Mouse (Mus musculus) intestine, postnatal 0 days (tissue): Measurements from ENCODE around the gene Sacs. TPM values are rescaled to one million over a fixed set of nuclear protein-coding genes. Genes with fewer than 3 reads are reported as not detected.

ENCODE experiments used
- ATAC-seq: fragments of 200-750 bp; cut with Nextera tagmentation; 2 replicates; pipeline ENCODE4 v1.8.0; 2017; ENCODE audit warnings: mild to moderate bottlenecking, moderate TSS enrichment, moderate library complexity
- H3K27ac ChIP-seq: fragments of 300-500 bp; sonication (generic); 2 replicates; pipeline ENCODE4 v1.5.1; 2014; ENCODE audit warnings: mild to moderate bottlenecking, low read depth, low read length, moderate library complexity
- H3K27me3 ChIP-seq: fragments of 300-500 bp; sonication (generic); replicated peaks from 2 replicates; pipeline ENCODE4 v1.6.1; 2014; ENCODE audit warnings: low read length, mixed read lengths; ENCODE audit not compliant: control insufficient read depth, insufficient read depth
- H3K36me3 ChIP-seq: fragments of 300-500 bp; sonication (generic); 2 replicates; pipeline ENCODE4 v1.6.1; 2014; ENCODE audit warnings: mild to moderate bottlenecking, moderate library complexity; ENCODE audit not compliant: control insufficient read depth, insufficient read depth
- H3K4me1 ChIP-seq: fragments of 300-500 bp; sonication (generic); replicated peaks from 2 replicates; pipeline ENCODE4 v1.6.1; 2014; ENCODE audit warnings: antibody characterized with exemption, low read length, mixed read lengths; ENCODE audit not compliant: control insufficient read depth, insufficient read depth
- H3K4me2 ChIP-seq: fragments of 300-500 bp; sonication (generic); replicated peaks from 2 replicates; pipeline ENCODE4 v1.6.1; 2014; ENCODE audit warnings: low read depth, mild to moderate bottlenecking, moderate library complexity
- H3K4me3 ChIP-seq: fragments of 300-500 bp; sonication (generic); 2 replicates; pipeline ENCODE4 v1.5.1; 2014; ENCODE audit warnings: low read depth, low read length
- H3K9ac ChIP-seq: fragments of 300-500 bp; sonication (generic); 2 replicates; pipeline ENCODE4 v1.6.1; 2014; ENCODE audit warnings: mild to moderate bottlenecking, low read depth, low read length
- H3K9me3 ChIP-seq: fragments of 300-500 bp; sonication (generic); 2 replicates; pipeline ENCODE4 v1.6.1; 2016; ENCODE audit warnings: mixed run types; ENCODE audit not compliant: control insufficient read depth
- CTCF ChIP-seq: sonication (generic); IDR thresholded peaks from 2 replicates; pipeline ENCODE4 v1.5.1; 2016; ENCODE audit warnings: low read depth, mild to moderate bottlenecking, control low read depth, antibody characterized with exemption, moderate library complexity
- WGBS: fragments of 180-500 bp; shearing (Covaris S2); extraction: QIAGEN DNeasy Blood & Tissue Kit; methylation state at CpG from one replicate; pipeline ENCODE4 v1.1.7; 2014; 5-methylcytosine and 5-hydroxymethylcytosine counted together
- polyA plus RNA-seq: library from polyadenylated mRNA; unstranded; fragments of >200 nt; fragmentation: Nextera tagmentation; extraction: Ambion mirVana; gene quantifications from 2 replicates; pipeline ENCODE4 v1.2.1, GENCODE M21; 2015

Gene Sacs
- polyA plus RNA-seq, 1 experiment from 2014 or later = 1.0 TPM

- Histone ChIP-seq H3K4me3 (no peak overlapping the region), H3K4me1 (no peaks in the 10 kb centered on the region), H3K36me3 (no peaks in the 10 kb centered on the region), H3K27ac (no peak overlapping the region), H3K9me3 (no peaks in the 10 kb centered on the region), H3K4me2 (no peak overlapping the region), H3K27me3 (no peaks in the 10 kb centered on the region), H3K9ac (no peak overlapping the region)
- TF ChIP-seq CTCF = no peak
- 37% methylated on average over 4 of the region's 4 CpGs for WGBS
- ATAC-seq = no peak
Observed at GRCm38 (mm10) chr14:61237101-61237654, 98.9 kb downstream of the Sacs start.

GRCm38 (mm10) chr14:61238751-61239150, 100.5 kb downstream of the Sacs start:
- Histone ChIP-seq H3K27ac (no peak overlapping the region), H3K4me3 (no peak overlapping the region), H3K27me3 (no peaks in the 10 kb centered on the region), H3K4me1 (no peaks in the 10 kb centered on the region), H3K9me3 (no peaks in the 10 kb centered on the region), H3K36me3 (no peaks in the 10 kb centered on the region), H3K4me2 (no peak overlapping the region), H3K9ac (no peak overlapping the region)
- no peak for ATAC-seq
- 47% methylated on average over 9 of the region's 9 CpGs for WGBS
- no peak for TF ChIP-seq CTCF

- H3K9me3 ChIP-seq = 0 out of 2 replicates have a peak, but pooled peaks cover 7% of the 10 kb centered on the region
- no peaks in the 10 kb centered on the region for H3K36me3 ChIP-seq
- ATAC-seq = no peak
- H3K9ac ChIP-seq = no peak overlapping the region
- no peak overlapping the region for H3K27ac ChIP-seq
- no peak overlapping the region for H3K4me3 ChIP-seq
- H3K4me1 ChIP-seq = no peaks in the 10 kb centered on the region
- WGBS = 43% methylated on average over 6 of the region's 6 CpGs
- TF ChIP-seq CTCF = peak; percentile 66
- no peaks in the 10 kb centered on the region for H3K27me3 ChIP-seq
- H3K4me2 ChIP-seq = no peak overlapping the region
Observed at GRCm38 (mm10) chr14:61242611-61243010, 104.4 kb downstream of the Sacs start.

GRCm38 (mm10) chr14:61246444-61246843, 108.2 kb downstream of the Sacs start:
- no peaks in the 10 kb centered on the region for H3K27me3 ChIP-seq
- no peak overlapping the region for H3K9ac ChIP-seq
- H3K4me3 ChIP-seq = no peak overlapping the region
- H3K27ac ChIP-seq = no peak overlapping the region
- H3K36me3 ChIP-seq = no peaks in the 10 kb centered on the region
- 80% methylated on average over 3 of the region's 3 CpGs for WGBS
- H3K4me1 ChIP-seq = no peaks in the 10 kb centered on the region
- H3K9me3 ChIP-seq = 0 out of 2 replicates have a peak, but pooled peaks cover 13% of the 10 kb centered on the region
- TF ChIP-seq CTCF = no peak
- no peak overlapping the region for H3K4me2 ChIP-seq
- no peak for ATAC-seq

- Histone ChIP-seq H3K4me3 (no peak overlapping the region), H3K27ac (no peak overlapping the region), H3K36me3 (no peaks in the 10 kb centered on the region), H3K27me3 (no peaks in the 10 kb centered on the region), H3K9ac (no peak overlapping the region), H3K9me3 (0 out of 2 replicates have a peak, but pooled peaks cover 5% of the 10 kb centered on the region), H3K4me1 (no peaks in the 10 kb centered on the region), H3K4me2 (no peak overlapping the region)
- WGBS = 87% methylated on average over 15 of the region's 15 CpGs
- no peak for ATAC-seq
- no peak for TF ChIP-seq CTCF
Observed at GRCm38 (mm10) chr14:61252596-61253388, 114.5 kb downstream of the Sacs start.

- no peak for ATAC-seq
- H3K27me3 ChIP-seq = no peaks in the 10 kb centered on the region
- H3K36me3 ChIP-seq = no peaks in the 10 kb centered on the region
- no peak within 1 kb of the TSS for H3K4me2 ChIP-seq
- H3K27ac ChIP-seq = no peak within 1 kb of the TSS
- WGBS = 53% methylated on average over 11 of the region's 11 CpGs
- H3K9ac ChIP-seq = no peak within 1 kb of the TSS
- H3K4me3 ChIP-seq = no peak within 1 kb of the TSS
- no peaks in the 10 kb centered on the region for H3K4me1 ChIP-seq
- H3K9me3 ChIP-seq = no peaks in the 10 kb centered on the region
- no peak for TF ChIP-seq CTCF
Observed at GRCm38 (mm10) chr14:61258352-61258751, 120.1 kb downstream of the Sacs start, which contains the start of gene Sgcg. Sgcg (minus strand) TSS chr14:61258490.
